Mouse (Mus musculus) lung, adult 18-20 months (tissue): ENCODE results near the gene St6galnac3.

ENCODE experiments used
- DNase-seq, 2 experiments: peaks; one replicate each; pipeline ENCODE4 v3.0.0; 2022; ENCODE audit warnings: mixed read lengths in 2 of 2

The St6galnac3 gene

DNA sequence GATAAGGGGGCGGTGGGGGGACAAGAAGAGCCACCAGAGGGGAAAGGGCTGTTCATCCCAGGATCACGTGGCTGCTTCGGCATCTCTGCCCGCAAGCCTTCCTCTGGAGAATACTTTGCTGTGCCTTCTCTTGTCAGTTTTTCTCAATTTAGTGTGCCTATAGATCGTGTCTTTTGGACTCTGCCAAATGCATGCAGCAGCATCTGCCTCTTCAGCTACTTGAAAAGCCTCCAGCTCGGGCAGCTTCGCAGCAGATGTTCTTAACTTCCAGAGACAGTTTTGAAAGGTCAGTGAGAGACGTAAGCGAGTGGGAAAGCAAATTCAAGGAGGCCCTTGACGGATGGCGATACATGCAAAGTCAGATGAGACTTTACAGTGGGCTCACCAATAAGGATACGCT lies 385.9 kb downstream of the St6galnac3 start:
- no peak for DNase-seq

DNA sequence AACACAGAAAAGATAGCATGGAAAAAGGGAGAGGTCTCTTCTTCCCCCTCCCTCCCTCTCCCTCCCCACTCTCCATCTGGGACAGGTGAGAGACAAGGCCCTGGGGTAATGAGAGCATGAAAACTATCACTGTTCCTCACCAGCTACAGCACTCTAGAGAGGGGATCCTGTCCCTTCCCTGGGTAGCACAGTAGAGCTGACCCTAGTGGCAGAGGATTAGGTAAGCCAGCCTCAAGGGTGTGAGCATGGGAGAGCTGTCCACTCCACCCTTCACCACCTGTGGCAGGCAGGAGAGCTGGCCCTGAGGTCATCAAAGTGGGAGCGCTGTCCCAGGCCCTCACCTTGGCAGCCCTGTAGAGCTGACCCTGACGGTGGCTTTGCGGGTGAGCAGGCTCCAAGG lies 387.2 kb downstream of the St6galnac3 start:
- no peak for DNase-seq

DNA sequence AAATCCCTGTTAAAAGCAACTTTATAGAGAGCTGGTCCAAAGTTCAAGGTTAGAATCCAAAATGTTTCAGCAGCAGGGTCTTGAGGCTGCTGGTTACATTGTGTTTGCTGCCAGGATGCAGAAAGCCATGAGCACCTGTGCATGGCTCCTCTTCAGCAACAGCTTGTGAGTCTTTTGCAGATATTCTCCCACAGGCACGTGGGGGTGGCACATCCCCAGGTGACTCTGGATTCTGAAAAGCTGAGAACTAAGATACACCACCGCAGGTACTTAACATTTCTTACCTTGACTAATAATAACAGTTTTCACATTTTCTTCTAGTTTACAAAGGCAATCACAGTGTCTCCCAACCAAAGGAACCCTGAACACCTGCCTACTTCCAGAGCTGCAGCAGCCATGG lies 387.8 kb downstream of the St6galnac3 start:
- DNase-seq, result no peak

DNA sequence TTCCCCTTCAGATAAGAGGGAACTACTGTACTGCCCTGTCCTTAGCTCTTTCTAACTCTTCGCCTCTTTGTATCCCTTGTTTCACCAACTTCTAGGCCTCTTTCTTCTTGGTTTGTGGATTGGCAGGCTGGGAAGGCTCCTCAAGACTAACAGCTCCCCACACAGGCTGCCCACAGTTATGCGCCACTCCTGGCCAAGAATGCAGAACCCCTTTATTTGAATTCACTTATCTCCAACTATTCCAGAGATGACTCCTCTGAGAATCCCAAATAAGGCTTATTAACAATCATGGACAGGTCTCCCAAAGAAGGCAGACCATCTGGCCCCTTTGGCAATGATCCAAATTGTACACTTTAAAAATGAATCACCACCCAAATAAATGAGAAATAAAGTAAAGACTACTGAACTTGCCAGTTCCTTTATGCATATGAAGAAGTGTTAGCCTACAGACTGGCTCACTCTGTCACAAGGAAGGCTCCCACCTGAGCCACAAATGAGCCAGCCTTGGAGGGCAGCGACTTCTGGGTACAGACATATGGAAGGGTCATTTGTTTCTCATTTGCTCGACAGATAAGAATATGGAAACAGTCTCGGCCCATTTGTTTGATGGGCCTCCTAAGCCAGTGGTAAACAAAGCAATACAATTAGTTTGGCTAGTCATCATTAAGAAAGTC lies 390.7 kb downstream of the St6galnac3 start:
- DNase-seq, result no peak

DNA sequence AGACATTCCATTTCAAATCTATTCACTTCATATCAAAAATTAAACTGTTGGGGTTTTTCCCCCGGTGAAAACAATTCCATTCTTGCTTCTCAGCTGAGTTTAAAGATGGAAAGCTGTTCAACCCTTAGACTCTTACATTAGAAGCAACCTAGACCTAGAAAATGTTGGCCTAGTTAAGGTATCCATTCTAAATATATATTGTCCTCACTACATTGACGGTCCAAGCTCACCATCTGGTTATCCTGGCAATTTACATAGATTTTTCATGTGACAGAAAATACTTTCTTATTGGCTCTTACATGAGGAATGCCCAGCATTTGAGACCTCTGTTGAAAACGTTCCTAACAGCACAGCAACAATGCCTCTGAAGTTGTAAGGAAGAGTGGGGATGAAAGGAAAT lies 400.7 kb downstream of the St6galnac3 start:
- no peak for DNase-seq

DNA sequence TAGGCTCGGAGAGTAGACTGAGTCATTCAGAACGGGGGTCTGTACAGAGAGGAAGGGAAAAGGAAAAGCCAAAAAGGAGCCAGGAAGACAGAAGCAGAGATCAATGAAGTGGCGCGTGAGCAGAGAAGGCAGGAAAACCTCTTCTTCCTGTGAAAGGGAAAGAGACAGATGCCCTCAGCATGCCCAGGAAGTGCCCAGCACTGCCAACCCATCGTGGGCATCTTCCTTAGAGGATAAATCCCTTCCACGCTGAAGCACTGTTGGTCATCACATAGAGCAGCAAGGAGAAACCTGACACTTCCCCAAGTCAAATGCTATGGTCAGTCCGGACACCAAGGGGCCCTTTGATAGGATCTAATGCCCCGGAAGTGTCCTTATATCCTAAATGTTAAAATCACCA lies 401.5 kb downstream of the St6galnac3 start:
- DNase-seq, result no peak

DNA sequence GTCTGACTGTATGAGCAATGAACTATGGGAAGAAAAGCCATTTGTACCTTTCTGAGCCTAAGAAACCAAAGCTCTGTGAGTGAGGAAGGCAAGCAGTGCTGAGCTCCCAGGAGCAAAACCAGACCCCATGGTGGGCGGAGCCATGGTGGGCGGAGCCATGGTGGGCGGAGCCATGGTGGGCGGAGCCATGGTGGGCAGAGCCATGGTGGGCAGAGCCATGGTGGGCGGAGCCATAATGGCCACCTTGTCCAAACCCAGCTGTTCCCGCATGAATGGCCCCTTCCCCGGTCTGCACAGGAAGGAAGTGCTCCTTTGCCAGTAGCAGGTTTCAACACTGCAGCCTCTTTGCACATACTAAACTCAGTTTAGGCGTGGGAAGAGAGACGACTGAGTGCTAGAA lies 411.4 kb downstream of the St6galnac3 start:
- DNase-seq, result no peak

DNA sequence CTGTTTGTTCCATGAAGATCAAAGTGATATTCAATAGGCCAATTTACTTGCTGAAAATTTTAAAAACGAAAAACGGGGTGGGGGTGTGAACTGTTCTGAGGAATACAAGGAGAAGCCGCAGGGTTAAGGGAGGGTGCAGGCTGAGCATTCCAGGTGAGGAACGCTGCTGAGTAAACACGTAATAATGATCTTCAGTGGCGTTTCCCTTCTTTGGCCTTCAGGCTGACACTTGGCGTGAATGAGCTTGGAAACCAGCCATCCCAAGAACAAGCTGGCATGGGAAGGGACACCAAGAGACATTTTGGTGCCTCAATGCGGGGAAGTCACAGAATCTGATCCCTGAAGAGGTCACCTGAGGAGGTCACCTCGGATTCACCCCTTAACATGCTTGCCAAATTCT lies 411.8 kb downstream of the St6galnac3 start:
- DNase-seq, result no peak

DNA sequence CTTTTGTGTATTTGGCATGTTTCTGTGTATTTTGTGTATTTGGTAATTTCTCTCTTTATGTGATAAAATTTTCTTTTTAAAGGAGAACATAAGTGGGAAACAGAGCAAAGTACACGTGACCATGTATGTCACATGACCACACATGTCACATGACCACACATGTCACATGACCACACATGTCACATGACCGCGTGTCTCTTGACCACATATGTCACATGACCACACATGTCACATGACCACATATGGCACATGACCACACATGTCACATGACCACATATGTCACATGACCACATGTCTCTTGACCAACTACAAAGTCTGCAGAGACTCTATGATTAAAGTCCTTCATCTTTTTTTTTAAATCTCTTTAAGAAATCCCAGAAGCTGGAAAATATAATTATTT lies 413.0 kb downstream of the St6galnac3 start:
- DNase-seq, result no peak

DNA sequence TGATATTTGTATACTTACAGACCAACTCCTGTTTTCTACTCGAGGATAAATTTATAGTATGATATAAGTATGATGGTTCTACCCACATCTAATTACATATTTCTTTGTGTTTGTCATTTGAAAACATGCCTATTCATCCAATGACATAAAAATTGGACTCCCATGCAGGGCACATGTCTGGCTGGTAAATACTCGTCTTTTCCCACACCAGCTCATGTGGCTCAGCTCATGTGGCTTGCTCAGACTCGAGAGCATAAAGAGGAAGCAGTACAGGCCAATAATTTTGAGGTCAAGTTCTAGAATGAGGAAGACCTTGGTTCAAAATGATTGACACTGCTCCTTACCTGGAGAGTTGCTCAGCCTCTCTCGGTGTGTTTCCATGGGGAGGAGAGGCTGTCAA lies 416.6 kb downstream of the St6galnac3 start:
- no peak for DNase-seq

DNA sequence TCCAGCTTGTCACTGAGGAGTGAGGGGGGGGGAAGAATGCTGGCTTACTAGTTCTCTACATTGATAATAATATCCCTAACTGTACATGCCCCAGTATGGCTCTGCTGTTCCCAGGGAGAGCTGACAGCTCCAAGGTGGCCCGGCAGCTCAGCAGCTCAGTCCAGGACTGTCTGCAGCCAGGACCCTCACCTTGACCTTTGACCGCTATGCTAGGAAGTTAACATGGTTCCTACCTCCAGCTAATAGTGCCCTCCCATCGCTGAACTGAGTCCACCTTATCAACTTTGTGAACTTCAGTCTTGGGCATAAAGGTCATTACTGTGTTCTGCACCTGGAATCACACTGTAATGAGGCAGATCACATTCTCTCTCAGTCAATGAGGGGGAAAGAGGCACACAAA lies 419.8 kb downstream of the St6galnac3 start:
- no peak for DNase-seq

DNA sequence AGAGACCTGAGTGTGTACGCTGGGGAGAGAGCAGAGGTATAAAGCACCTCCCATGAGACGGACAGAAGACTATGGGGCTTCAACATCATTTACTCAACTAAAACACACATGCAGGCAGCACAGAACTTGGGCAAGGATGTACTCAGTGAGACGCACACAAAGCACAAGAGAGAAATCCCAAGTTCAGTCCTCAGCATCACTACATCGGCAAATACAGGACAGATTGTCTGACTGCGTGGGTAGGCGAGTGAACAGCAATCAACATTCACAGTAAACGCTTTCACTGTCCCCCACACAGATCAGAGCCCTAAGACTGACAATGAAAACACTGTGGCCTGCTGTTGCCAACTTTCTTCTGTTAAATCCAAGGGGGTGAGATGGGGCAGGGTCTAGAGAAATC lies 422.6 kb downstream of the St6galnac3 start:
- no peak for DNase-seq

DNA sequence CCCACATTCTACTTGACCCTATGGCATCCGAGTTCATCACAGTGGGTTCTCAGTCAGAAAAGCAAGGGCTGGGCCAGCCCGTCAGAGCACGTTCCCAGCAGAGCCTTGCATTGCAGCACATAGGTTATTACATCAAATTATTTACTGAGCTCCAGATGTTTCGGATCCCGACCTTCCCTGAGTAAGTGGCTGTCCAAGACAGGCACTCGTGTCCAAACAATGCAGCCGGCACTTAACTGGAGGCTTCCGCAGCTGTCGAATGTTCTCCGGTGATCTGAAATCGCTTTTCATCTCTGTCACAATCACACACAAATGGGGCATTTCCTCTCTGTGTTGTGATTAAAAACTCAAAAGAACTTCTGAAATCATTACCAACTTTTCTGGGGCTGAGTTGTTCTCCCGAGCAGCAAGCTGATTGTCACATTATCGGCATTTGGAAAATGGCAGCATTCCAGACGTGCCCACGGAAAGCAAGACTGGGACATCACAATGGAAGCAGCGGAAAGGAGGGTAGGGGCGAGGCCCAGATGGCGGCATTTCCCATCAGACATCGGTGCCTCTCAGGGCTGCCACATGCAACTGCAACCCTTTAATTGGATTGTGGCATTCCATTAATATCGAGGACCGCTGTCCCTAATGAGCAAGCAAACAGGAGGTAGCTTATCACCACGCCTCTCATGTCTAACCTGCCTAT lies 428.5 kb downstream of the St6galnac3 start:
- DNase-seq, result peak in 1 of 2 experiments; percentile 20

DNA sequence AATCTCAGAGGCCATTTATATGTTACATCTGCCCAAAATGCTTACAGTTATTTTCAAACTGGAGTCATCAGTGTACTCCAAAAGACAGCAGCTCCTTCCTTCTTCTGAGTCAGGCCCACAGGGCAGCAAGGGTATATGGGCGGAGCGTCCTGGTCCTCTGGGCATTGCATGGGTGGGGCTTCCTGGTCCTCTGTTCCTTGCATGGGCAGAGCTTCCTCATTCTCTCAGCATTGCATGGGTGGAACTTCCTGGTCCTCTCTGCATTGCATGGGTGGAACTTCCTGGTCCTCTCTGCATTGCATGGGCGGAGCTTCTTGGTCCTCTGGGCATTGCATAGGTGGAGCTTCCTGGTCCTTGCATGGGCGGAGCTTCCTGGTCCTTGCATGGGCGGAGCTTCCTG lies 432.1 kb downstream of the St6galnac3 start:
- peak; percentile 5 to 20 for DNase-seq

DNA sequence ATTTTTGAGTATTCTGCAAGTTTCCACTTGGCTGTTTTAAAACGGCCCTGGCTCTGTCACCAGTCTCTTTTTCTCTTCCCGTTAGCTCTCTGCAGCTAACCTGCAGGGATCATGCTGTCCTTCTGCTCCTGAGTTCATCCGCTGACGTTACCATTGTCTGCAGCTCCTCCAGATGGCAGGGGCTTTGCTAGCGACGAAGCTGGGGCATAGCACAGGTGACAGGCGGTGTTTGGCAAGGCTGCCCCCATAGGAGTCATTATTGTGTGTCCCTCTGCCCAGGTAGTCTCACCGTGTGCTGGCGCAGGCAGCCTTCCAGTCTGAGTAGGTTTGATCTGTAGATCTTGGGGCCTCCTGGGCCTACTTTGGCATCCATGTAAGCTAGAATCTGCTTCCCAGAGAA lies 432.6 kb downstream of the St6galnac3 start:
- DNase-seq, result no peak

DNA sequence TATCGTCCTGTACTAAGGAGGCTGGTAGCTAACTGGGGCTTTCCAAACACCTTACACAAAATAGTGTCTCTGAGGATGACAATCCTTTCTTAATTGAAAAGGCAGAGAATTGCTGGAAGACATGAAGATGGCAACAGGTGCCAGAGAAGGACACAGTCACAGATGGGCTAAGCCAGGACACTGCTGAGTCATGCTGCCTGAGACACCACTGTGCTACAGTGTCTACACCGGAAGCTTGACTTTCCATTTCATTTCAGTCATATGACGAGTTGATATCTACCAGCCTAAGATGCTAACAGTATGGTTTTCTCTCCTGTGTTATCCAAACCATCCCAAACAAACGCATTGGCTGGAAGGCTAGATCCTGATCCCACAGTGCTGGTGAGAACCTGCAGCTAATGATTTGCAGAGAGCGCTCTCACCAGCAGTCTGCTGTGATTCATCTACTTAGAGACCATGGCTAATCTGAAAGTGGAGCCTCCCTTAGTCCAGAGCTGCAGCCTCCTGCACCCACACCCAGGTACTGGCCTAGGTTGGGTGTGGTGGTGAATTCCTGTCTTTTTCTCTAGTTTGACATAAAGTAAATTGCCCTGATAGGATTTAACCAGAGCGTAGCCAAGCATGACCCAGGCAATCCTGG lies 433.4 kb downstream of the St6galnac3 start:
- no peak for DNase-seq

DNA sequence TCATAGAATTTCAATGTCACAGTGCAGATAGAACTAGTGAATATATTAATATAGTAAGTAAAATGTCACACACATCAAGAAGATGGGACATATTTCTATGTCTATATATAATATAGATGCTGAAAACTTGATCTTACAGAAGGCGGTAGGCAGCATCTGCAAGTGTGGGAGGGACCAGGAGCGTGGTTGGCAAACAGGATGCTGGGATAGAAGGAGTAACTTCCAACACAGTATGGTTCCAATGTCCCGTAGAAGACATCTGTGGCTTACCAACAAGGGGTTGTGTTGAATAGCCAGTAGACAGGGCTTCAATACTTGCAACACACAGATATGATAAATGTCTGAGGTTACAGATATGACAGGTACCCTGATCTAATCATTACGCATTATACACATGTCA lies 435.0 kb downstream of the St6galnac3 start:
- DNase-seq, result no peak

DNA sequence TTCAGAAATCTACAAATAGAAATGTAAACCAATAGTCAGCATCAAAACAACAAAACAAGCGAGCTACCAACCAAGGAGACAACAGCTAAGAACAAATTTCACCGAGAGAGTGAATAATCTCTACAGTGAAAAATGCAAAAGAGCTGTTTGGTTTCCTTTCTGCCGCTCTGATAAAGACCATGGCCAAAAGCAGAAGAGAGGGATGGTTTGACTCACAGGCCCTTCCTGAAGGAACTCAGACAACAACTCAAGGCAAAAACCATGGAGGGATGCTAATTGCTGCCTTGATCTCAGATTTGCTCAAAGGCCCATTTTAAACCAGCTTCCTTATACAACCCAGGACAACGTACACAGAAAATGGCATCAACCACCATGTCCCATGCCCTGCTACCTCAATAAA lies 437.4 kb downstream of the St6galnac3 start:
- no peak for DNase-seq

DNA sequence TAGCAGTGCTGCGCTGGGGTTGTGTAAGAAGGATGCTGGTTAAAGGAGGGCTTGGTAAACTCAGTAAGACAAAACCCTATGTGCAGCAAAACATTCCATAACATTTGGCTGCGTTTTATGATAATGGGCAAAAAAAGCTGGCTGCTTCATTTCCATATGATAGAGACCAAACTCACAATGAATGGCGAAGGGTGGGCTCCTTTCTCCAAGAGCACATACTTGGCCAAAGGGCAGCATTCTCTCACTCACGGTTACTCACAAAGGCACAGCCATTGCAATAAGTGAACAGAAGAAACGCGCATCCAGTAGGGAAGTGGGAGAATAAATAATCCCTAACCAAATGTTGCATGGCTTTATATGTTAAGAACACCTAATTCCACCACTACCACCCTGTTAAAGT lies 437.9 kb downstream of the St6galnac3 start:
- no peak for DNase-seq

DNA sequence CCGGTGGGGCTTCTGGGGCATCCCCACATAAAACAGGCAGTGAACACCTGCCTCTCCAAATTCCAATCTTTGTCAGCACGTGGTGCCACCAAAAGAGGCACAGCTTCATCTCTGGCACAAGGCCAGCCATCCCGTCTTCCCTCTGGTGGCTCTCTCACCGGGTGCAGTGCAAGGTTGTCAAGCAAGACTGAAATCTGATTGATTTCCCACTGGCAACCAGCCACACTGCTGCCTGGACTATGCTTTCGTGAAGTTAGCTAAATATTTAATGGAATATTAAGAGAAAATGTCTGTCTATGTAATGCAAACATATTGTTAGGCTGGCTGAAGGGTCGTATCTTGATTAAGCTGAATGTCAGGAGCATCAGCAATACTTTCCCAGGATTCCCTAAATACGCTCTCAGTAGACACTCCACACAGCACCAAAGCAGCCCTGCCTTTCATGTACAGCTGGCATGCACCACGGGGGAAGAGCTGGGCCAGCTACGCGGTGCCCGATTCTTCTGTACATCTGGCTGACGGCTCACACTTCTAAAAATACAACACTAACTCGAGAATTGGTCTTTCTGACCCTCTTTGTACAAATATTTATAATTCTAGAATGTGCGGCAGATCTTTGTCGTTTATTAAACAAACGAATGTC lies 442.7 kb downstream of the St6galnac3 start:
- peak in 1 of 2 experiments; percentile 7 for DNase-seq

DNA sequence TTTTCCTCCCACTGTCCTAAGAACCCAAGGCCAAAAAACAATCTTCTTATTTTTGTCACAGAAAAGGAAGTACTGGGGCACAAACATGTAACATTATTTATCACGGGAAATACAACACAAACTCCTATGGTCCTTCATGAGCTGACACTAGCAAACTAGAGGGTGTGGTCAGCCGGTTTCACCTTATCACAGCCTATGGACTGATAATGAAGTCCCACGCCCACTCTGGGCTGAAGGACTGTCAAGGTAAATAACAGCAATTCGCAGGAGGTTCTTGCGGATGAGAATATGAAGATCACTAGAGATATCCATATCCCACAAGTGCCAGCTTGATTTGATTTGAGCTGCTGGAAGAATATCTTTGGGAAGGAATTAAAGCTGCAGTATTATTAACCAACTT lies 446.7 kb downstream of the St6galnac3 start:
- no peak for DNase-seq

DNA sequence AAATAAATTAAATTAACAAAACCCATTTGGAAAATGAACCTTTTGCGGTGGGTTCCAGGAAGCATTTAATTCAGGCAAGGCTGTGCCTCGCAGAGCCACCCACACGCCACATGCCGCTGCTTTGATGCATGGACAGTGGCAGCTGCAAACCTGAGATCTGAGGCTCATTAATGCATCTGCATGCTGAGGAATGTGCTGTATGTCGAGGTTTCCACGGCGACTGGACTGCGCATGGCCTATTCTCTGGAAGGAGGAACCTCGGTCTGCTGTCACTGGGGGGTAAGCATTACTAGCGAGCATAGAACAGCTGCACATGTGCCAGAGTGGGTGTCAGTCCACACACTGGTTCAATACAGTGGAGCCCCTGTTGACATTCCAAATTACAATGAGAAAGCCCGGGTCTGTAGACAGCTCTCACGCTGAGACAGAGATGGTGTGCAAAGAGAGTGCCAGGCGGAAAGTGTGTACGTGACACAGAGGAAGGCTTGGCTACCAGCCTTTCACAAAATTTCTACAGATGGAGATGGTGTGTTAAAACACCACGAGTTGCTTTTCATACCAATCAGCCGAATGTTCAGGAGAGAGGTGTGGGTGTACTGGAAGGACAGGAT lies 447.5 kb downstream of the St6galnac3 start:
- DNase-seq, result no peak

DNA sequence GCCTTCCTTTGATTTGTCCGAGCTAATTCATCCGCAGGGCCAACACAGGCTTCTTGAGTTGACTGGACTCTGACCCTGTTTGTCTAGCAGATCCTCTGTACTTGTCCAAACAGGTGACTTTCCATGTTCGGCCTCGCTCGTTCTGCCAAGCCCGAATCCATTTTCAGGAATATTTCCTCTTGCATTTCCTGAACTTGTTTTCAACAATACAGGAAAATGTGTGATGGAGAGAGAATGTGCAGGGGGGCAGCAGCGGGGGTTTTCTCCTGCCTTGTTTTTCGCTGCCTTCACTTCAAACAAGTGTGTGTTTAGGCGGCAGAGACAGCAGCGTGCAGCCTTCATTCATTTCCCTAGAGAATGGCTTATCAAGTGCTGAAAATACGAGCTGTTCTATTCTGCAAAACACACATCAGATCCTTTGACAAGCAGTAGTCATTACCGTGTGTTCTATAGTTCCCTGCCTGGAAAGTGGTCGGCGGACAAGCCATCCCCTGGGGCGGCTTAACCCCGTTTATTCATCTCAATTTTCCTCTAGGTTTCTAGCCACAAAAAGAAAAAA lies 448.1 kb downstream of the St6galnac3 start:
- no peak for DNase-seq
